Mouse (Mus musculus): Measurements from ENCODE around the gene Tubgcp3. TPM values are rescaled to one million over a fixed set of nuclear protein-coding genes. Genes with fewer than 3 reads are reported as not detected.

Tubgcp3 gene
- total and polyA plus RNA-seq, 2 experiments from 2014 or later = 26.0 to 36.1 TPM

- Histone ChIP-seq H3K4me2 (ENCODE audit: low read depth, low read length, poor library complexity, severe bottlenecking) (no peak overlapping the region), H3K9me3 (ENCODE audit: low read length) (no peaks in the 10 kb centered on the region), H3K9ac (replicated peaks; ENCODE audit: low read length, poor library complexity, severe bottlenecking) (no peak overlapping the region), H3K4me1 (ENCODE audit: insufficient read depth, low read length) (no peaks in the 10 kb centered on the region), H3K36me3 (ENCODE audit: insufficient read depth, low read length) (no peaks in the 10 kb centered on the region), H3K27ac (ENCODE audit: low read depth, low read length) (no peak overlapping the region), H3K27me3 (ENCODE audit: insufficient read depth, low read length) (0 out of 2 replicates have a peak, but pooled peaks cover 3% of the 10 kb centered on the region), H3K4me3 (ENCODE audit: low read depth, low read length) (no peak overlapping the region)
- ATAC-seq (ENCODE audit: low FRiP score) (no peak), DNase-seq (ENCODE audit: low spot score) (no peak)
- 56% methylated on average over 8 of the region's 8 CpGs for WGBS
- TF ChIP-seq CTCF (IDR thresholded peaks at IDR 0.05) = no peak
Measured at GRCm38 (mm10) chr8:12702290-12702689, 30.2 kb upstream of the Tubgcp3 start.

DNA sequence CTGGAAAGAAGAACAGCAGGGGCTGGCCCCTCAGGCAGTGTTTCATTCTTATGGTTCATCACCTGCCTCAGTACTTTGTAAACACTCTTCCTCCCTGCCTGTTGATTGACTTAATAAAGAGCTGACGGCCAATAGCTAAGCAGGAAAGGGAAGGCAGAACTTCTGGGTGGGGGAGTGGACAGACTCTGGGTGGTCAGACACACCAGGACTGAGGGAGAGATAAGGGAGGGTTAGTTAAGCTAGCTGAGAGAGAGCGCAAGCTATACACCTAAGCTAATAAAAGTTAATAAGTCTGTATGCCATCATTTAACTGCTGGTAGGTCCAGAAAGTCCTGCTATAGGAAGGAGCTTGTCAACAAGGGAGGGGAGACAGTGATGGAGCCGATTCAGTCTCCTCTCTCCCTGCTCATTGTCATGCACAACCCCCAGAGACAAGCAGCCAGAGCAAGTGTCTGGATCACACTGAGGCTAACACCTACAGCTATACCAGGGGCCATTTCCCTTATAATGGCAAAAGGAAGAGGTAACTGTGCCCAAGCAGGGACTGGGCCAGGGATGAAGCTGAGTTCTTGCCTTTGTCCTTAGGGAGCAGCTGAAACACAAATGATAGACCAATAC is 26.7 kb upstream of the Tubgcp3 start:
- 56% methylated on average over 3 of the region's 3 CpGs for WGBS
- no peak for TF ChIP-seq CTCF (IDR thresholded peaks at IDR 0.05)
- H3K4me1 ChIP-seq (ENCODE audit: insufficient read depth, low read length) = no peaks in the 10 kb centered on the region

DNA sequence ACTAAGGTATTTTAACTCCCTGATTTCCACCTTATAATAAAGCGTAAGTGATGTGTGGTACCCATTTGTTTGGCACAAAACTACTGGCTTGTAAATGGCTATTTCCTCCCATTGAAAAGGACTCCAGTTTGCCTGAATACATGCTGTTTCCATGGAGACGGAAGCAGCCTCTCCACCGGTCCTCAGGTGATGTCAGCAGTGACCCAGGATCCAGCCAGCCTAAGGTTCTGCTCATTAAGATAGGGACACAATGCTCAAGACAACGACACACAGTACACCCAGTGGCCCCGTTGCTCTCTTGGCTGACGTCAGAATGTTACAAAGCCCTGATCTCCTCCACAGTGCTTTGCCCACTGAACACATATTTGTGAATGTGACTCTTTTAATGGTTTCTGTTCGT is 16.8 kb upstream of the Tubgcp3 start:
- Histone ChIP-seq H3K4me1 (ENCODE audit: insufficient read depth, low read length) (peaks cover 3% of the 10 kb centered on the region), H3K9me3 (ENCODE audit: low read length) (no peaks in the 10 kb centered on the region), H3K4me3 (ENCODE audit: low read depth, low read length) (no peak overlapping the region), H3K9ac (replicated peaks; ENCODE audit: low read length, poor library complexity, severe bottlenecking) (no peak overlapping the region), H3K4me2 (ENCODE audit: low read depth, low read length, poor library complexity, severe bottlenecking) (no peak overlapping the region), H3K27ac (ENCODE audit: low read depth, low read length) (peak overlapping the region; percentile 47), H3K36me3 (ENCODE audit: insufficient read depth, low read length) (no peaks in the 10 kb centered on the region), H3K27me3 (ENCODE audit: insufficient read depth, low read length) (no peaks in the 10 kb centered on the region; the same call in 1 of the 2 replicates)
- ATAC-seq (ENCODE audit: low FRiP score) (peak; percentile 65; the same call in 1 of the 2 replicates), DNase-seq (ENCODE audit: low spot score) (peak; percentile 40)
- TF ChIP-seq CTCF (IDR thresholded peaks at IDR 0.05) = no peak
- WGBS = 32% methylated on average over 7 of the region's 7 CpGs

More for the DNA sequence above, 26.7 kb upstream of the Tubgcp3 start:
- DNase-seq (ENCODE audit: low spot score) (no peak), ATAC-seq (ENCODE audit: low FRiP score) (no peak)
- no peaks in the 10 kb centered on the region for H3K9me3 ChIP-seq (ENCODE audit: low read length)
- no peak overlapping the region for H3K4me3 ChIP-seq (ENCODE audit: low read depth, low read length)
- no peak overlapping the region for H3K4me2 ChIP-seq (ENCODE audit: low read depth, low read length, poor library complexity, severe bottlenecking)
- no peak overlapping the region for H3K9ac ChIP-seq (replicated peaks; ENCODE audit: low read length, poor library complexity, severe bottlenecking)
- H3K36me3 ChIP-seq (ENCODE audit: insufficient read depth, low read length) = no peaks in the 10 kb centered on the region
- no peak overlapping the region for H3K27ac ChIP-seq (ENCODE audit: low read depth, low read length)
- H3K27me3 ChIP-seq (ENCODE audit: insufficient read depth, low read length) = 0 out of 2 replicates have a peak, but pooled peaks cover 3% of the 10 kb centered on the region

DNA sequence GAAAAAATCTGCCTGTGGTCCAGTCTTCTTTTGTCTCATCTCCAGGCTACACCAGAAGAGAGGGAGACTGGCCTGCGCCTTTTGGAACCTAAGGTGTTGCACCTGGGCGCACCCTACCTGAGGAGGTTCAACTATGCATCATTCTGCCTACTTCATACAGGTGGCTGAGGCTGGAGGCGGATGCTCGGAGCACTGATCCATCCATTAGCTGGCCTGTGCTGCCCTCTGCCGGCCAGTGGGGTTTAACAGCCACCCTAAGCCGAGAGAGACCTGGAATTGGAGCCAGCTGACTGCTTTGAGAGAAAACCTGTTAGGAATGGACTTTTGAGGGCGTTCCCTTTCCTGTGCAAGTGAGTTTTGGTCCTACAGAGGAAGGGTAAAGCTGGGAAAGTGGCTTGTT is 5.5 kb upstream of the Tubgcp3 start:
- no peak overlapping the region for H3K9ac ChIP-seq (replicated peaks; ENCODE audit: low read length, poor library complexity, severe bottlenecking)
- WGBS = 2% methylated on average over 7 of the region's 7 CpGs
- no peaks in the 10 kb centered on the region; the same call in 1 of the 2 replicates for H3K4me1 ChIP-seq (ENCODE audit: insufficient read depth, low read length)
- H3K27me3 ChIP-seq (ENCODE audit: insufficient read depth, low read length) = no peaks in the 10 kb centered on the region
- no peak overlapping the region for H3K4me3 ChIP-seq (ENCODE audit: low read depth, low read length)
- no peak overlapping the region for H3K27ac ChIP-seq (ENCODE audit: low read depth, low read length)
- H3K9me3 ChIP-seq (ENCODE audit: low read length) = no peaks in the 10 kb centered on the region
- ATAC-seq (ENCODE audit: low FRiP score) = peak; percentile 74
- TF ChIP-seq CTCF (IDR thresholded peaks at IDR 0.05) = peak; percentile 92
- peak; percentile 85 for DNase-seq (ENCODE audit: low spot score)
- H3K4me2 ChIP-seq (ENCODE audit: low read depth, low read length, poor library complexity, severe bottlenecking) = no peak overlapping the region
- no peaks in the 10 kb centered on the region for H3K36me3 ChIP-seq (ENCODE audit: insufficient read depth, low read length)

DNA sequence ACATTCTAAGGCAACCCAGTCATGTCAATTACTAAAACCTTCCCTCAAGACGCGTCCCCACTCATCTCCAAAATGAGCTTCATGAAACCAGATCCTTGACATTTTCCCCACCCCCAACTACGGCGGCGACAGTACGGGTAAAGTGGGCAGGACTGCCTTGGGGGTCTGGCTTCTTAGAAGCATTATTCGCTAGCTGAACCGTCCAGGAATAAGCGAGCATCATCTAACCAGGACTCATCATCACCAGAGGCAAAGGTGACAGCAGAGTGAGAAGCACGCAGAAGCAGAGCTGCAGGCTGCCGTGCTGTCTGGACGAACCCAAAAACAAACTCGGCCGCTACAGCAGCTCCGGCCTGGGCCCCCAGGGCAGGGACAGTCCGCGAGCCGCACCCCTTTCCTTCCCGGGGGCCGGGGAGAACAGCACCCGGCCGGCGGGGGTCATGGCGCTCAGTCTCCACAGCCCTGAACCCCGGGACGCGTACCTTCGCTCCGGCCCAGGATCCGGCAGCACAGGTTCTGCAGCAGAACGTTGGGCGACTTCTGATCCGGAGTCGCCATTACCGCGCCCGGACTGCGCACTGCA is 484 bp downstream of the Tubgcp3 start:
- Histone ChIP-seq H3K9ac (replicated peaks; ENCODE audit: low read length, poor library complexity, severe bottlenecking) (peak overlapping the region; percentile 78), H3K4me3 (ENCODE audit: low read depth, low read length) (peak overlapping the region; percentile 94), H3K27me3 (ENCODE audit: insufficient read depth, low read length) (no peaks in the 10 kb centered on the region), H3K4me1 (ENCODE audit: insufficient read depth, low read length) (peaks cover 4% of the 10 kb centered on the region; the same call in 1 of the 2 replicates), H3K36me3 (ENCODE audit: insufficient read depth, low read length) (no peaks in the 10 kb centered on the region), H3K27ac (ENCODE audit: low read depth, low read length) (peak overlapping the region; percentile 75), H3K4me2 (ENCODE audit: low read depth, low read length, poor library complexity, severe bottlenecking) (peak overlapping the region; percentile 52), H3K9me3 (ENCODE audit: low read length) (no peaks in the 10 kb centered on the region)
- ATAC-seq (ENCODE audit: low FRiP score) (peak; percentile 74), DNase-seq (ENCODE audit: low spot score) (peak; percentile 4)
- under 1% methylated on average over 37 of the region's 38 CpGs for WGBS
- no peak for TF ChIP-seq CTCF (IDR thresholded peaks at IDR 0.05)

GRCm38 (mm10) chr8:12670965-12671364 is 1.1 kb downstream of the Tubgcp3 start:
- no peaks in the 10 kb centered on the region for H3K27me3 ChIP-seq (ENCODE audit: insufficient read depth, low read length)
- H3K9me3 ChIP-seq (ENCODE audit: low read length) = no peaks in the 10 kb centered on the region
- no peaks in the 10 kb centered on the region for H3K36me3 ChIP-seq (ENCODE audit: insufficient read depth, low read length)
- H3K4me1 ChIP-seq (ENCODE audit: insufficient read depth, low read length) = peaks cover 4% of the 10 kb centered on the region; the same call in 1 of the 2 replicates
- WGBS = 41% methylated on average over 6 of the region's 6 CpGs
- peak overlapping the region; percentile 78; the same call in 1 of the 2 replicates for H3K9ac ChIP-seq (replicated peaks; ENCODE audit: low read length, poor library complexity, severe bottlenecking)
- TF ChIP-seq CTCF (IDR thresholded peaks at IDR 0.05) = no peak
- DNase-seq (ENCODE audit: low spot score) (no peak), ATAC-seq (ENCODE audit: low FRiP score) (no peak)
- H3K27ac ChIP-seq (ENCODE audit: low read depth, low read length) = no peak overlapping the region
- H3K4me2 ChIP-seq (ENCODE audit: low read depth, low read length, poor library complexity, severe bottlenecking) = peak overlapping the region; percentile 52
- peak overlapping the region; percentile 94 for H3K4me3 ChIP-seq (ENCODE audit: low read depth, low read length)
